Mouse (Mus musculus) kidney, embryonic 15.5 days (tissue): ENCODE results near the gene Nap1l4. TPM values are rescaled to one million over a fixed set of nuclear protein-coding genes. Genes with fewer than 3 reads are reported as not detected.

Source experiments
- ATAC-seq: fragments of 200-750 bp; cut with Nextera tagmentation; replicated peaks from 2 replicates; pipeline ENCODE4 v1.8.0; 2017; ENCODE audit warnings: moderate TSS enrichment; ENCODE audit not compliant: low FRiP score
- H3K27ac ChIP-seq: fragments of 300-500 bp; sonication (generic); 2 replicates; pipeline ENCODE4 v1.5.1; 2015; ENCODE audit warnings: mild to moderate bottlenecking, inconsistent platforms
- H3K27me3 ChIP-seq: fragments of 300-500 bp; sonication (generic); 2 replicates; pipeline ENCODE4 v1.6.1; 2015; ENCODE audit warnings: inconsistent platforms
- H3K36me3 ChIP-seq: fragments of 300-500 bp; sonication (generic); 2 replicates; pipeline ENCODE4 v1.6.1; 2015; ENCODE audit warnings: inconsistent platforms
- H3K4me1 ChIP-seq: fragments of 300-500 bp; sonication (generic); 2 replicates; pipeline ENCODE4 v1.6.1; 2015; ENCODE audit warnings: inconsistent platforms
- H3K4me2 ChIP-seq: fragments of 300-500 bp; sonication (generic); 2 replicates; pipeline ENCODE4 v1.6.1; 2015; ENCODE audit warnings: moderate library complexity, mild to moderate bottlenecking, inconsistent platforms
- H3K4me3 ChIP-seq: fragments of 300-500 bp; sonication (generic); replicated peaks from 2 replicates; pipeline ENCODE4 v1.5.1; 2015; ENCODE audit warnings: mild to moderate bottlenecking, inconsistent platforms
- H3K9ac ChIP-seq: fragments of 300-500 bp; sonication (generic); 2 replicates; pipeline ENCODE4 v1.6.1; 2015; ENCODE audit warnings: mild to moderate bottlenecking, inconsistent platforms
- H3K9me3 ChIP-seq: fragments of 300-500 bp; sonication (generic); replicated peaks from 2 replicates; pipeline ENCODE4 v1.6.1; 2016; ENCODE audit warnings: inconsistent platforms
- WGBS: fragments of 180-500 bp; shearing (Covaris S2); methylation state at CpG from one replicate; pipeline ENCODE4 v1.1.7; 2015; ENCODE audit warnings: mixed read lengths; 5-methylcytosine and 5-hydroxymethylcytosine counted together
- polyA plus RNA-seq: library from polyadenylated mRNA; unstranded; fragments of >200 nt; fragmentation: Nextera tagmentation; extraction: Ambion mirVana; gene quantifications from 2 replicates; pipeline ENCODE4 v1.2.1, GENCODE M21; 2015

Gene Nap1l4
- polyA plus RNA-seq, 1 experiment from 2014 or later, result 287 TPM

GRCm38 (mm10) chr7:143500912-143501311, 48.0 kb downstream of the Nap1l4 start:
- H3K27me3 ChIP-seq, result peaks cover 60% of the 10 kb centered on the region
- H3K9me3 ChIP-seq, result no peaks in the 10 kb centered on the region
- no peak overlapping the region for H3K9ac ChIP-seq
- 34% methylated on average over 2 of the region's 2 CpGs for WGBS
- peak overlapping the region; percentile 90; the same call in 1 of the 2 replicates for H3K4me2 ChIP-seq
- H3K4me1 ChIP-seq, result peaks cover 21% of the 10 kb centered on the region
- no peak overlapping the region for H3K4me3 ChIP-seq
- ATAC-seq, result 0 out of 2 replicates have a peak, but pooled peaks have one; percentile 31
- H3K27ac ChIP-seq, result no peak overlapping the region
- no peaks in the 10 kb centered on the region for H3K36me3 ChIP-seq

GRCm38 (mm10) chr7:143498584-143498983, 50.3 kb downstream of the Nap1l4 start:
- no peak overlapping the region for H3K27ac ChIP-seq
- no peak for ATAC-seq
- H3K4me2 ChIP-seq, result no peak overlapping the region
- WGBS, result 84% methylated on average over 4 of the region's 4 CpGs
- H3K4me3 ChIP-seq, result no peak overlapping the region
- peaks cover 21% of the 10 kb centered on the region for H3K4me1 ChIP-seq
- H3K9me3 ChIP-seq, result no peaks in the 10 kb centered on the region
- no peak overlapping the region for H3K9ac ChIP-seq
- peaks cover 51% of the 10 kb centered on the region for H3K27me3 ChIP-seq
- H3K36me3 ChIP-seq, result no peaks in the 10 kb centered on the region

GRCm38 (mm10) chr7:143495104-143495961, 53.6 kb downstream of the Nap1l4 start:
- no peak for ATAC-seq
- no peaks in the 10 kb centered on the region for H3K9me3 ChIP-seq
- no peak overlapping the region for H3K4me2 ChIP-seq
- H3K4me3 ChIP-seq, result no peak overlapping the region
- no peaks in the 10 kb centered on the region for H3K36me3 ChIP-seq
- no peak overlapping the region for H3K9ac ChIP-seq
- no peak overlapping the region for H3K27ac ChIP-seq
- H3K27me3 ChIP-seq, result peaks cover 29% of the 10 kb centered on the region
- WGBS, result 74% methylated on average over 8 of the region's 8 CpGs
- no peaks in the 10 kb centered on the region for H3K4me1 ChIP-seq

- no peak overlapping the region for H3K4me2 ChIP-seq
- 72% methylated on average over 6 of the region's 6 CpGs for WGBS
- H3K4me1 ChIP-seq, result no peaks in the 10 kb centered on the region
- no peak for ATAC-seq
- no peak overlapping the region for H3K27ac ChIP-seq
- H3K27me3 ChIP-seq, result peaks cover 21% of the 10 kb centered on the region
- H3K9ac ChIP-seq, result no peak overlapping the region
- no peaks in the 10 kb centered on the region for H3K36me3 ChIP-seq
- no peaks in the 10 kb centered on the region for H3K9me3 ChIP-seq
- H3K4me3 ChIP-seq, result no peak overlapping the region
Observed at GRCm38 (mm10) chr7:143493616-143494126, 55.2 kb downstream of the Nap1l4 start.

- Histone ChIP-seq H3K9ac (no peak overlapping the region), H3K4me3 (no peak overlapping the region), H3K36me3 (no peaks in the 10 kb centered on the region), H3K4me2 (no peak overlapping the region), H3K27me3 (peaks cover 17% of the 10 kb centered on the region), H3K27ac (no peak overlapping the region), H3K4me1 (no peaks in the 10 kb centered on the region), H3K9me3 (no peaks in the 10 kb centered on the region)
- WGBS, result 85% methylated on average over 6 of the region's 6 CpGs
- ATAC-seq, result no peak
Observed at GRCm38 (mm10) chr7:143489735-143490134, 59.2 kb downstream of the Nap1l4 start.

GRCm38 (mm10) chr7:143482541-143482940, 66.4 kb downstream of the Nap1l4 start:
- peak; percentile 53; the same call in 1 of the 2 replicates for ATAC-seq
- Histone ChIP-seq H3K9me3 (no peaks in the 10 kb centered on the region), H3K36me3 (no peaks in the 10 kb centered on the region), H3K27ac (no peak overlapping the region), H3K27me3 (0 out of 2 replicates have a peak, but pooled peaks cover 4% of the 10 kb centered on the region), H3K9ac (no peak overlapping the region), H3K4me1 (peaks cover 6% of the 10 kb centered on the region), H3K4me3 (no peak overlapping the region), H3K4me2 (no peak overlapping the region)
- WGBS, result 16% methylated on average over 6 of the region's 6 CpGs

GRCm38 (mm10) chr7:143481806-143482387, 67.0 kb downstream of the Nap1l4 start:
- no peaks in the 10 kb centered on the region for H3K36me3 ChIP-seq
- H3K9me3 ChIP-seq, result no peaks in the 10 kb centered on the region
- H3K27me3 ChIP-seq, result 0 out of 2 replicates have a peak, but pooled peaks cover 4% of the 10 kb centered on the region
- H3K9ac ChIP-seq, result no peak overlapping the region
- H3K4me2 ChIP-seq, result no peak overlapping the region
- 43% methylated on average over 5 of the region's 5 CpGs for WGBS
- ATAC-seq, result no peak
- H3K4me1 ChIP-seq, result peaks cover 6% of the 10 kb centered on the region
- no peak overlapping the region for H3K4me3 ChIP-seq
- H3K27ac ChIP-seq, result no peak overlapping the region

GRCm38 (mm10) chr7:143480498-143480897, 68.4 kb downstream of the Nap1l4 start:
- WGBS, result 35% methylated on average over 13 of the region's 13 CpGs
- ATAC-seq, result no peak
- no peak overlapping the region for H3K9ac ChIP-seq
- no peak overlapping the region for H3K27ac ChIP-seq
- peaks cover 6% of the 10 kb centered on the region for H3K4me1 ChIP-seq
- no peak overlapping the region for H3K4me3 ChIP-seq
- no peaks in the 10 kb centered on the region for H3K36me3 ChIP-seq
- H3K27me3 ChIP-seq, result 0 out of 2 replicates have a peak, but pooled peaks cover 4% of the 10 kb centered on the region
- no peaks in the 10 kb centered on the region for H3K9me3 ChIP-seq
- H3K4me2 ChIP-seq, result no peak overlapping the region

- Histone ChIP-seq H3K36me3 (no peaks in the 10 kb centered on the region), H3K4me2 (no peak overlapping the region), H3K9me3 (no peaks in the 10 kb centered on the region), H3K4me3 (no peak overlapping the region), H3K9ac (no peak overlapping the region), H3K4me1 (peaks cover 23% of the 10 kb centered on the region), H3K27ac (no peak overlapping the region), H3K27me3 (0 out of 2 replicates have a peak, but pooled peaks cover 4% of the 10 kb centered on the region)
- no peak for ATAC-seq
- 85% methylated on average over 5 of the region's 5 CpGs for WGBS
Observed at GRCm38 (mm10) chr7:143477800-143478199, 71.1 kb downstream of the Nap1l4 start.

GRCm38 (mm10) chr7:143476702-143477335, 72.1 kb downstream of the Nap1l4 start:
- peaks cover 18% of the 10 kb centered on the region; the same call in 1 of the 2 replicates for H3K4me1 ChIP-seq
- no peak overlapping the region for H3K4me2 ChIP-seq
- WGBS, result 81% methylated on average over 3 of the region's 3 CpGs
- no peak overlapping the region for H3K27ac ChIP-seq
- H3K36me3 ChIP-seq, result no peaks in the 10 kb centered on the region
- H3K4me3 ChIP-seq, result no peak overlapping the region
- 0 out of 2 replicates have a peak, but pooled peaks cover 4% of the 10 kb centered on the region for H3K27me3 ChIP-seq
- ATAC-seq, result no peak
- no peaks in the 10 kb centered on the region for H3K9me3 ChIP-seq
- H3K9ac ChIP-seq, result no peak overlapping the region

- no peak overlapping the region for H3K27ac ChIP-seq
- no peak overlapping the region for H3K4me3 ChIP-seq
- ATAC-seq, result no peak
- H3K9ac ChIP-seq, result no peak overlapping the region
- 0 out of 2 replicates have a peak, but pooled peaks cover under 1% of the 10 kb centered on the region for H3K27me3 ChIP-seq
- no peaks in the 10 kb centered on the region for H3K36me3 ChIP-seq
- 69% methylated on average over 11 of the region's 11 CpGs for WGBS
- no peaks in the 10 kb centered on the region for H3K9me3 ChIP-seq
- H3K4me1 ChIP-seq, result peaks cover 18% of the 10 kb centered on the region; the same call in 1 of the 2 replicates
- H3K4me2 ChIP-seq, result no peak overlapping the region
Observed at GRCm38 (mm10) chr7:143475876-143476275, 73.0 kb downstream of the Nap1l4 start.
